Comparison of ENCODE assay signal across 20 mouse cellular contexts in genomic region chr5:105737145-105737544, GRCm38 (mm10). TPM values are rescaled to one million over a fixed set of nuclear protein-coding genes. Genes with fewer than 3 reads are reported as not detected.
DNase-seq lines count a peak whose midpoint lies in the region; ATAC-seq and TF ChIP-seq lines count a peak whose summit lies in the region.
"Had no signal": no experiment of that assay in that cellular context is flagged by ENCODE, and none has a peak within 500 bp of the region (broad histone marks: within the 10 kb centered on the region; RNA-seq: fewer than 3 reads in every experiment).

No protein-coding gene starts in this region.

- peaks cover 89% of the 10 kb centered on the region for H3K36me3 ChIP-seq in megakaryocyte, embryonic 14.5 days (replicated peaks; ENCODE audit: low read length)
- no peaks in the 10 kb centered on the region for H3K36me3 ChIP-seq in liver, embryonic 14.5 days (replicated peaks; ENCODE audit: control insufficient read depth, insufficient read depth, low read depth)
- H3K36me3 ChIP-seq in forebrain, embryonic 15.5 days = peaks cover 3% of the 10 kb centered on the region; the same call in 1 of the 2 replicates
- no peaks in the 10 kb centered on the region for H3K36me3 ChIP-seq in heart, adult 2 months (ENCODE audit: control insufficient read depth, insufficient read depth, low read length)

- peak in 1 of 3 experiments; percentile 15 for DNase-seq in liver, embryonic 14.5 days (ENCODE audit: low read depth in 3 of 3, low spot score in 3 of 3)
- DNase-seq in heart, adult 2 months = no peak
- DNase-seq: adrenal gland, adult 8-10 months; cerebellum, adult 11-12 months; cerebellum, adult 9-10 months; cerebellum, postnatal 25 days; forebrain, postnatal 0 days; gastrocnemius, adult 2 months; gastrocnemius, postnatal 25 days; heart, postnatal 4 days had no signal

- ATAC-seq in megakaryocyte, adult 5-6 weeks (ENCODE audit: poor library complexity, severe bottlenecking) = no peak
- peak; percentile 75 for ATAC-seq in liver, embryonic 14.5 days (ENCODE audit: insufficient read depth)
- ATAC-seq in megakaryocyte progenitor cell, adult 5-6 weeks (replicated peaks; ENCODE audit: poor library complexity) = peak; percentile 30; the same call in 1 of the 2 replicates
- ATAC-seq in forebrain, embryonic 15.5 days (replicated peaks) = no peak
- ATAC-seq: forebrain, postnatal 0 days had no signal

- no peaks in the 10 kb centered on the region for H3K9me3 ChIP-seq in megakaryocyte, embryonic 14.5 days
- H3K9me3 ChIP-seq in liver, embryonic 14.5 days (ENCODE audit: control insufficient read depth, low read length) = no peaks in the 10 kb centered on the region
- no peaks in the 10 kb centered on the region for H3K9me3 ChIP-seq in forebrain, embryonic 15.5 days
- H3K9me3 ChIP-seq: embryonic facial prominence, embryonic 13.5 days; forebrain, embryonic 12.5 days; heart, embryonic 13.5 days; hindbrain, embryonic 13.5 days had no signal

- 19% methylated on average over 6 of the region's 6 CpGs for WGBS in liver, embryonic 14.5 days (ENCODE audit: insufficient replicate concordance)
- 81% methylated on average over 6 of the region's 6 CpGs for WGBS in forebrain, embryonic 15.5 days
- 50% methylated on average over 6 of the region's 6 CpGs for WGBS in heart, adult 2 months

- no peak for TF ChIP-seq CTCF in liver, embryonic 14.5 days (IDR thresholded peaks at IDR 0.05; ENCODE audit: low read depth)
- TF ChIP-seq CTCF in heart, adult 2 months (IDR thresholded peaks at IDR 0.05) = no peak

- H3K79me2 ChIP-seq in heart, adult 2 months (replicated peaks; ENCODE audit: control insufficient read depth, insufficient read depth, low read length) = no peaks in the 10 kb centered on the region

- peaks cover 76% of the 10 kb centered on the region for H3K4me1 ChIP-seq in megakaryocyte, embryonic 14.5 days
- peaks cover 22 to 29% of the 10 kb centered on the region in 2 experiments for H3K4me1 ChIP-seq in liver, embryonic 14.5 days (replicated peaks; ENCODE audit: control insufficient read depth in 2 of 2, insufficient read depth in 2 of 2, low read length in 1 of 2)
- H3K4me1 ChIP-seq in forebrain, embryonic 15.5 days = peaks cover 33% of the 10 kb centered on the region
- H3K4me1 ChIP-seq in heart, adult 2 months (ENCODE audit: control insufficient read depth, insufficient read depth, low read length) = peaks cover 4% of the 10 kb centered on the region

- TF ChIP-seq POLR2A in heart, adult 2 months (IDR thresholded peaks at IDR 0.05; ENCODE audit: insufficient read depth, low read depth, low read length) = no peak

- no peaks in the 10 kb centered on the region for H3K27me3 ChIP-seq in megakaryocyte, embryonic 14.5 days (replicated peaks)
- no peaks in the 10 kb centered on the region for H3K27me3 ChIP-seq in liver, embryonic 14.5 days (ENCODE audit: control insufficient read depth, insufficient read depth, low read length)
- no peaks in the 10 kb centered on the region for H3K27me3 ChIP-seq in forebrain, embryonic 15.5 days
- no peaks in the 10 kb centered on the region for H3K27me3 ChIP-seq in heart, adult 2 months (ENCODE audit: control insufficient read depth, insufficient read depth, low read length)
- H3K27me3 ChIP-seq: CH12.LX; embryonic facial prominence, embryonic 13.5 days; forebrain, embryonic 12.5 days; hindbrain, embryonic 13.5 days had no signal

- peak overlapping the region; percentile 26 for H3K4me3 ChIP-seq in megakaryocyte, embryonic 14.5 days (replicated peaks)
- no peak overlapping the region for H3K4me3 ChIP-seq in liver, embryonic 14.5 days (ENCODE audit: insufficient read depth in 1 of 2, low read depth in 2 of 2, low read length in 2 of 2)
- H3K4me3 ChIP-seq in forebrain, embryonic 15.5 days = no peak overlapping the region
- no peak overlapping the region for H3K4me3 ChIP-seq in heart, adult 2 months
- H3K4me3 ChIP-seq: embryonic facial prominence, embryonic 13.5 days; forebrain, embryonic 12.5 days; gastrocnemius, adult 2 months; heart, embryonic 13.5 days; hindbrain, embryonic 13.5 days had no signal

- H3K27ac ChIP-seq in liver, embryonic 14.5 days = peak overlapping the region; percentile 32
- no peak overlapping the region for H3K27ac ChIP-seq in forebrain, embryonic 15.5 days (replicated peaks)
- H3K27ac ChIP-seq in heart, adult 2 months = no peak overlapping the region
- H3K27ac ChIP-seq: embryonic facial prominence, embryonic 13.5 days; forebrain, embryonic 12.5 days; gastrocnemius, adult 2 months; heart, embryonic 13.5 days; hindbrain, embryonic 13.5 days; hindbrain, postnatal 0 days had no signal

- H3K4me2 ChIP-seq in liver, embryonic 14.5 days (ENCODE audit: low read depth) = peak overlapping the region; percentile 36
- H3K4me2 ChIP-seq in forebrain, embryonic 15.5 days (replicated peaks) = no peak overlapping the region
- H3K4me2 ChIP-seq: embryonic facial prominence, embryonic 13.5 days; forebrain, embryonic 12.5 days; heart, embryonic 13.5 days; hindbrain, embryonic 13.5 days had no signal

- H3K9ac ChIP-seq in liver, embryonic 14.5 days (replicated peaks) = 0 out of 2 replicates have a peak overlapping the region, but pooled peaks have one; percentile 5
- no peak overlapping the region for H3K9ac ChIP-seq in forebrain, embryonic 15.5 days (replicated peaks)
- no peak overlapping the region for H3K9ac ChIP-seq in heart, adult 2 months (ENCODE audit: low read depth, low read length)
- H3K9ac ChIP-seq: embryonic facial prominence, embryonic 13.5 days; forebrain, embryonic 12.5 days; forebrain, postnatal 0 days; heart, embryonic 13.5 days; hindbrain, embryonic 13.5 days had no signal

- intact Hi-C loops in heart, adult 2 months (cut with DNase I) = no loop called here

- peak; percentile 59; the same call in 1 of the 2 replicates for TF ChIP-seq EP300 in liver, embryonic 14.5 days (IDR thresholded peaks at IDR 0.05; ENCODE audit: low read depth)
- TF ChIP-seq EP300 in heart, adult 2 months (IDR thresholded peaks at IDR 0.05; ENCODE audit: insufficient read depth, low read depth, low read length) = no peak

RNA-seq across cellular contexts. Expression of gene Lrrc8d, which starts 37.4 kb away (rescaled TPM):
- polyA plus RNA-seq in megakaryocyte, embryonic 14.5 days (2012; ENCODE audit: insufficient read depth, low replicate concordance) = 13.5 and 27.0 TPM in 2 replicates
- 79.7 and 88.1 TPM in 2 replicates for total RNA-seq in megakaryocyte, adult 5-6 weeks (2015)
- total RNA-seq in megakaryocyte, adult 5-6 weeks (2017) = 38.6 and 50.0 TPM in 2 replicates
- polyA plus RNA-seq in liver, embryonic 14.5 days (2012; rRNA removed) = 2.5 and 3.3 TPM in 2 replicates
- 7.5 and 7.8 TPM in 2 replicates for polyA plus RNA-seq in liver, embryonic 14.5 days (2014; fragmentation: Nextera tagmentation; extraction: Ambion mirVana)
- 40.7 and 44.9 TPM in 2 replicates for total RNA-seq in megakaryocyte progenitor cell, adult 5-6 weeks (2015)
- 14.2 and 15.6 TPM in 2 replicates for total RNA-seq in megakaryocyte progenitor cell, adult 5-6 weeks (2017)
- 33.9 and 38.2 TPM in 2 replicates for polyA plus RNA-seq in forebrain, embryonic 15.5 days (2015; fragmentation: Nextera tagmentation; extraction: Ambion mirVana)
- total RNA-seq in heart, adult 2 months (2021) = 1 to 10 TPM; 8.0 to 8.8 TPM
- 4.3 and 5.2 TPM in 2 replicates for polyA plus RNA-seq in heart, adult 2 months (2012; rRNA removed)

Comparison
In these comparisons a context has a peak if more than half of its experiments do, and no peak if none do; other contexts are left out.
1. ATAC-seq: peak in liver, embryonic 14.5 days (single experiment) and megakaryocyte progenitor cell, adult 5-6 weeks (single experiment); none in megakaryocyte, adult 5-6 weeks (single experiment) and forebrain, embryonic 15.5 days (single experiment).